Mouse (Mus musculus): Measurements from ENCODE around the gene AA986860.

Gene AA986860

GRCm38 (mm10) chr1:130775691-130776331 lies 44.0 kb downstream of the AA986860 start:
- no peak for DNase-seq (ENCODE audit: low spot score)

- no peak for DNase-seq (ENCODE audit: low spot score)
These were observed 44.9 kb downstream of the AA986860 start for GRCm38 (mm10) chr1:130776645-130777044.

- no peak for DNase-seq (ENCODE audit: low spot score)
These were observed 48.1 kb downstream of the AA986860 start for GRCm38 (mm10) chr1:130779867-130780266.

GRCm38 (mm10) chr1:130784054-130784453 lies 52.3 kb downstream of the AA986860 start:
- no peak for DNase-seq (ENCODE audit: low spot score)

- DNase-seq (ENCODE audit: low spot score), result no peak
These were observed 55.2 kb downstream of the AA986860 start for GRCm38 (mm10) chr1:130787001-130787400.

GRCm38 (mm10) chr1:130789512-130790451 lies 58.0 kb downstream of the AA986860 start:
- no peak for DNase-seq (ENCODE audit: low spot score)
